In the genomic region with DNA sequence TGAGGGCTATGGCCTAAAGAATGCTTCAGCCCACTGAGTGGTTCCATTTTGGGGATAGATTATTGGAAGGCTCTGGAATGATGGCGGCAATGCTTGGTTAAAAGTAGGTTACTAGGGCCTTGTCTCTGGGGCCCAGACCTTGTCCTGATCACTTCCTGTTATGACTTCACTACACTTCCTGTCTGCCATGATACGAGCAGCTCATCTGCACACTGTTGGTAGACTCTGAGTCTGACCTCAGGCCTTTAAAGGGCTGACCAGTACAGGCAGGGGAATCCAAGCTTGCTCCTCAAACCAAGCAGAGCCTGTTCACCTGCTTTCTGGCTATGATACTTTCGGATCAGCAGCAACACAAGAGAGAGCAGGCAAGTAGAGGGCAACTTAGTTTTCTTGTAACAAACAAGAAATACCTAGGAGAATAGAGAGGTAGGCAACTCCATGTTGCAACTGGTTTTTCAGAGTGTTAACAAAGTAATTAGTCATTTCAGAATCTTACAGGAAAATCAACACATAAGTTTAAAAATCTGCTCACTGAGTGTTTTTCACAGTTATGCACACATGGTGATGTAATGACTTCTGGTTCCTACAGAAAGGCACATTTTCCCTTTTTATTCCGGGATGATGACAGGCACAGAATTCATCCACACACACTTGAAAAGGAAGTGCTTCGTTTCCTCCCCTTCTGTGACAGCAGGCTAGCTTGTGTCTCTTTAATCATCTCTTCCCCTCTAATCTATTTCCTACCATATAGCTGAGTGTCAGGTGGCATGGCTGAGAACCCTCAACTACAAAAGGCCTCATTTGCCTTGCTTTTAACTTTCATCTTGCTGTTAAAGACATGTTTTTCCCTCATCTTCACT, we compare ENCODE assay signal across 16 mouse cellular contexts. TPM values are rescaled to one million over a fixed set of nuclear protein-coding genes. Genes with fewer than 3 reads are reported as not detected.
DNase-seq lines count a peak whose midpoint lies in the region; ATAC-seq and TF ChIP-seq lines count a peak whose summit lies in the region.
"Had no signal": no experiment of that assay in that cellular context is flagged by ENCODE, and none has a peak within 500 bp of the region (broad histone marks: within the 10 kb centered on the region; RNA-seq: fewer than 3 reads in every experiment).

No protein-coding gene starts in this region.

- no peaks in the 10 kb centered on the region for H3K9me3 ChIP-seq in forebrain, postnatal 0 days (ENCODE audit: low read length)
- H3K9me3 ChIP-seq in forebrain, embryonic 10.5 days, result peaks cover 3% of the 10 kb centered on the region; the same call in 1 of the 2 replicates
- H3K9me3 ChIP-seq: hindbrain, embryonic 13.5 days; midbrain, embryonic 12.5 days; neural tube, embryonic 12.5 days had no signal

- no peak overlapping the region for H3K9ac ChIP-seq in forebrain, postnatal 0 days
- H3K9ac ChIP-seq: hindbrain, embryonic 13.5 days; midbrain, embryonic 12.5 days; neural tube, embryonic 12.5 days had no signal

- H3K36me3 ChIP-seq in forebrain, postnatal 0 days (ENCODE audit: insufficient read depth), result peaks cover 6% of the 10 kb centered on the region; the same call in 1 of the 2 replicates
- H3K36me3 ChIP-seq in forebrain, embryonic 10.5 days (replicated peaks), result peaks cover 3% of the 10 kb centered on the region; the same call in 1 of the 2 replicates

- H3K27ac ChIP-seq in forebrain, postnatal 0 days (ENCODE audit: low read depth, low read length), result no peak overlapping the region; the same call in 1 of the 2 replicates
- H3K27ac ChIP-seq in forebrain, embryonic 10.5 days, result no peak overlapping the region
- H3K27ac ChIP-seq: hindbrain, embryonic 13.5 days; midbrain, embryonic 12.5 days; neural tube, embryonic 12.5 days had no signal

- no peak for TF ChIP-seq CTCF in forebrain, postnatal 0 days (IDR thresholded peaks at IDR 0.05; ENCODE audit: low read depth)

- no peak overlapping the region for H3K4me3 ChIP-seq in forebrain, postnatal 0 days (ENCODE audit: low read depth, low read length)
- no peak overlapping the region for H3K4me3 ChIP-seq in forebrain, embryonic 10.5 days
- H3K4me3 ChIP-seq: hindbrain, embryonic 13.5 days; midbrain, embryonic 12.5 days; neural tube, embryonic 12.5 days had no signal

- no peaks in the 10 kb centered on the region for H3K27me3 ChIP-seq in forebrain, postnatal 0 days (ENCODE audit: insufficient read depth, low read length)
- H3K27me3 ChIP-seq in forebrain, embryonic 10.5 days (ENCODE audit: poor library complexity, severe bottlenecking), result no peaks in the 10 kb centered on the region
- H3K27me3 ChIP-seq: hindbrain, embryonic 13.5 days; midbrain, embryonic 12.5 days; neural tube, embryonic 12.5 days had no signal

- peak; percentile 56 for DNase-seq in forebrain, postnatal 0 days
- no peak for DNase-seq in forebrain, embryonic 10.5 days (ENCODE audit: extremely low spot score, low spot score)
- peak; percentile 32 for DNase-seq in A20 (ENCODE audit: low read depth, low spot score)
- DNase-seq in spleen, adult 18-20 months, result no peak
- no peak for DNase-seq in right cerebral cortex, adult 2 months (ENCODE audit: low spot score in 2 of 2)
- DNase-seq in spleen, adult 12 weeks (ENCODE audit: low spot score), result no peak
- DNase-seq: adrenal gland, postnatal 10 days; B cell, adult 2 months; cerebellum, adult 11 months; embryo, embryonic 11 days; lung, adult 18-20 months had no signal

- H3K4me1 ChIP-seq in forebrain, postnatal 0 days (ENCODE audit: insufficient read depth), result no peaks in the 10 kb centered on the region
- no peaks in the 10 kb centered on the region for H3K4me1 ChIP-seq in forebrain, embryonic 10.5 days
- H3K4me1 ChIP-seq: midbrain, embryonic 12.5 days; neural tube, embryonic 12.5 days had no signal

- H3K4me2 ChIP-seq in forebrain, postnatal 0 days (ENCODE audit: low read depth), result no peak overlapping the region
- H3K4me2 ChIP-seq: hindbrain, embryonic 13.5 days; midbrain, embryonic 12.5 days; neural tube, embryonic 12.5 days had no signal

- 74% methylated on average over 5 of the region's 5 CpGs for WGBS in forebrain, postnatal 0 days
- 81% methylated on average over 5 of the region's 5 CpGs for WGBS in forebrain, embryonic 10.5 days

- ATAC-seq in forebrain, postnatal 0 days, result peak; percentile 83
- ATAC-seq in common myeloid progenitor, adult 5-6 weeks (replicated peaks; ENCODE audit: low read depth, poor library complexity, severe bottlenecking), result peak; percentile 72
- peak; percentile 35; the same call in 1 of the 2 replicates for ATAC-seq in monocyte, adult 5-6 weeks (replicated peaks; ENCODE audit: insufficient number of reproducible peaks, low FRiP score, low TSS enrichment, poor library complexity, severe bottlenecking)

RNA-seq across cellular contexts. Expression of gene St8sia1, which starts 55.1 kb away (rescaled TPM):
- total RNA-seq in forebrain, postnatal 0 days (2014; rRNA removed), result 10.8 and 15.5 TPM in 2 replicates
- 2.3 and 3.5 TPM in 2 replicates for polyA plus RNA-seq in forebrain, postnatal 0 days (2015; fragmentation: Nextera tagmentation; extraction: Ambion mirVana)
- 2.3 and 2.6 TPM in 2 replicates for polyA plus RNA-seq in forebrain, embryonic 10.5 days (2016; fragmentation: Nextera tagmentation; extraction: Ambion mirVana)
- total RNA-seq in common myeloid progenitor, adult 5-6 weeks (2017), result 0.50 TPM in 1 of 2 replicates, not detected in the other
- total RNA-seq in monocyte, adult 5-6 weeks (2017), result 0.49 to 0.96 TPM in 2 of 3 replicates, not detected in the other

Comparison
In these comparisons a context has a peak if more than half of its experiments do, and no peak if none do; other contexts are left out.
1. DNase-seq: peak in forebrain, postnatal 0 days (single experiment) and A20 (single experiment); none in forebrain, embryonic 10.5 days (single experiment), spleen, adult 18-20 months (0 of 2), right cerebral cortex, adult 2 months (0 of 2) and spleen, adult 12 weeks (single experiment).
2. Peak in every context shown above with its lines, with median percentiles within 50 percentile points of each other: ATAC-seq.